ENCODE assay signal across 31 mouse cellular contexts in genomic region chr13:114613909-114614308, GRCm38 (mm10).
"Had no signal": no experiment of that assay in that cellular context is flagged by ENCODE, and none has a peak within 500 bp of the region (broad histone marks: within the 10 kb centered on the region; RNA-seq: fewer than 3 reads in every experiment).

No protein-coding gene starts in this region.

- H3K4me1 ChIP-seq: limb, embryonic 10.5 days; limb, embryonic 12.5 days; limb, embryonic 13.5 days; limb, embryonic 15.5 days; liver, embryonic 12.5 days; liver, embryonic 13.5 days; liver, embryonic 15.5 days; lung, embryonic 15.5 days; megakaryocyte, embryonic 14.5 days; midbrain, embryonic 10.5 days; midbrain, embryonic 12.5 days; midbrain, embryonic 13.5 days; midbrain, embryonic 15.5 days had no signal

- H3K27me3 ChIP-seq: limb, embryonic 12.5 days; limb, embryonic 13.5 days; limb, embryonic 15.5 days; liver, embryonic 12.5 days; liver, embryonic 13.5 days; liver, embryonic 15.5 days; lung, embryonic 15.5 days; megakaryocyte, embryonic 14.5 days; midbrain, embryonic 12.5 days; midbrain, embryonic 13.5 days; midbrain, embryonic 15.5 days had no signal

- H3K4me3 ChIP-seq: limb, embryonic 10.5 days; limb, embryonic 12.5 days; limb, embryonic 13.5 days; limb, embryonic 15.5 days; liver, embryonic 12.5 days; liver, embryonic 13.5 days; liver, embryonic 15.5 days; lung, embryonic 15.5 days; megakaryocyte, embryonic 14.5 days; midbrain, embryonic 10.5 days; midbrain, embryonic 12.5 days; midbrain, embryonic 13.5 days; midbrain, embryonic 15.5 days; myocyte had no signal

- H3K9me3 ChIP-seq: limb, embryonic 10.5 days; limb, embryonic 12.5 days; limb, embryonic 13.5 days; limb, embryonic 15.5 days; liver, embryonic 12.5 days; liver, embryonic 13.5 days; liver, embryonic 15.5 days; lung, embryonic 15.5 days; midbrain, embryonic 10.5 days; midbrain, embryonic 12.5 days; midbrain, embryonic 13.5 days; midbrain, embryonic 15.5 days had no signal

- H3K9ac ChIP-seq: limb, embryonic 12.5 days; limb, embryonic 13.5 days; limb, embryonic 15.5 days; liver, embryonic 12.5 days; liver, embryonic 13.5 days; liver, embryonic 14.5 days; liver, embryonic 15.5 days; liver, postnatal 0 days; lung, embryonic 14.5 days; lung, embryonic 15.5 days; midbrain, embryonic 12.5 days; midbrain, embryonic 13.5 days; midbrain, embryonic 15.5 days had no signal

- H3K27ac ChIP-seq: limb, embryonic 10.5 days; limb, embryonic 12.5 days; limb, embryonic 13.5 days; limb, embryonic 15.5 days; liver, embryonic 12.5 days; liver, embryonic 13.5 days; liver, embryonic 14.5 days; liver, embryonic 15.5 days; lung, embryonic 15.5 days; macrophage; midbrain, embryonic 10.5 days; midbrain, embryonic 12.5 days; midbrain, embryonic 13.5 days; midbrain, embryonic 15.5 days had no signal

- DNase-seq: left cerebral cortex, postnatal 4 days; liver; liver, embryonic 13.5 days; liver, postnatal 0 days; lung, adult 18-20 months; lung, adult 2 months; lung, postnatal 10 days; lung, postnatal 14 days; lung, postnatal 36 days; lung, postnatal 4 days; midbrain, embryonic 14.5 days had no signal

- H3K36me3 ChIP-seq: limb, embryonic 10.5 days; limb, embryonic 12.5 days; limb, embryonic 13.5 days; limb, embryonic 15.5 days; liver, embryonic 12.5 days; liver, embryonic 13.5 days; liver, embryonic 15.5 days; lung, embryonic 15.5 days; midbrain, embryonic 10.5 days; midbrain, embryonic 12.5 days; midbrain, embryonic 13.5 days; midbrain, embryonic 15.5 days had no signal

- H3K4me2 ChIP-seq: limb, embryonic 12.5 days; limb, embryonic 13.5 days; limb, embryonic 15.5 days; liver, embryonic 11.5 days; liver, embryonic 12.5 days; liver, embryonic 13.5 days; liver, embryonic 15.5 days; lung, embryonic 14.5 days; lung, embryonic 15.5 days; midbrain, embryonic 11.5 days; midbrain, embryonic 12.5 days; midbrain, embryonic 13.5 days; midbrain, embryonic 15.5 days had no signal

- ATAC-seq: liver, embryonic 12.5 days; liver, postnatal 0 days; lung, postnatal 0 days; midbrain, embryonic 13.5 days; midbrain, embryonic 15.5 days; midbrain, embryonic 16.5 days had no signal
